Mouse (Mus musculus): ENCODE data around the gene Yjefn3.

The Yjefn3 gene

DNA sequence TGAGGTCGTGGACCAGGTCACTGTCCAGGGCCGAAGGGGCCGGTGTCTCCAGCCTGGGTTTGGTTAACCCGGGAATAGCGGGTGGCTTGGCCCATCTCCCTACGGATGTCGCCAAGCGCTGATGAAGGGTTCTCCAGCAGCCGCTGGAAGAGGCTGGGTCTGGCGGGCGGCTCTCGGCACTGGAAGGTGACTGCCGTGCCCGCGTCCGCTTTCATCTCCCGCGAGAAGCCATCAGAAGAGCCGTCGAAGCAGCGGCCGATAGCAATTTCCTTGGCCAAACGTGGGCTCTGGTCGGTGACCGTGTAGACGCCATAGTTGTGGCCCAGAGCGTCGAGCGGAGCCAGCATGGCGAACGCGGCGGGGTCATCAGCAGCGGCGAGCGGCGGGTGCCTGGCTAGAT, 21.7 kb downstream of the Yjefn3 start:
- no peak for DNase-seq (ENCODE audit: low spot score in 2 of 2)

DNA sequence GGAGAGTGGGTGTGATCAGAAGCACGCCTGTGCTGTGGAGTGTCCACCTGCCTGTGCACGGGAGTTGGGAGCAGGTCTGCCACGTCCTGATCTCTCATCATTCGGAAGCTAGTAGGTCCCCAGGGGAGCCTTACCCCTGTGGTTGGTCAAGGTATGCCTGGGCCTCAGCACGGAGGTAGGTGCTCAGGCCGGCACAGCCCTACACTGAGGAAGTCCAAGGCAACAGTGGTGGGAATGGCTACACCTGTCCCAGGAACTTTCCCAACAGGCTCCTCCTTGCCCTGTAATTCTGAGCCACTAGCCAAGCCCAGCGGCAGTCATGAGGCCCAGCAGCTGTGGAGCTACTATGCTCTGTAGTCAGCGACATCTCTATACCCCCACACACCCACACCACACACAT, 22.8 kb downstream of the Yjefn3 start:
- DNase-seq (ENCODE audit: low spot score in 2 of 2), result no peak

GRCm38 (mm10) chr8:69877992-69878391, 24.5 kb downstream of the Yjefn3 start:
- DNase-seq (ENCODE audit: low spot score in 2 of 2), result no peak

- no peak for DNase-seq (ENCODE audit: low spot score in 2 of 2)
Observed at GRCm38 (mm10) chr8:69877396-69877795, 25.1 kb downstream of the Yjefn3 start.

GRCm38 (mm10) chr8:69876967-69877366, 25.5 kb downstream of the Yjefn3 start:
- DNase-seq (ENCODE audit: low spot score in 2 of 2), result no peak

DNA sequence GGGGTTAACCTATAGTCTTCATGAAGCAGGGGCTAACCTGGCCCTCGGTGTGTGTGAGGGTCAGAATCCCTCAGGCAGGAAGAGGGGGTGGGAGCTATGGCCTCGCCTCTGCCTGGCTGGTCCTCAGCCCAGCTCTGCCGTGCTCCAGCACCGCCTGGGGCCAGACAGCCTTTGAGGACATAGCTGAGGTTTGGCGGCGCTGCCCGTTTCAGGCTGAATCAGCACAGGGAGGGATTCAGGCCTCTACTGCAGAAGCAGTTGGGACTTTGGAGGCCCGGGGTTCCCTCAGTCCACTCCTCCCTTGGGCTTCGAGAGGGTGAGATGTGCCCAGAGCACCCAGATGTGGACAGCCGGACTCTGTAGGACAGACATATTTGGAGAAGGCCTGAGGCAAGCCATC, 26.4 kb downstream of the Yjefn3 start:
- DNase-seq (ENCODE audit: low spot score in 2 of 2), result no peak

- DNase-seq (ENCODE audit: low spot score in 2 of 2), result no peak
Observed at GRCm38 (mm10) chr8:69874654-69875053, 27.9 kb downstream of the Yjefn3 start.

DNA sequence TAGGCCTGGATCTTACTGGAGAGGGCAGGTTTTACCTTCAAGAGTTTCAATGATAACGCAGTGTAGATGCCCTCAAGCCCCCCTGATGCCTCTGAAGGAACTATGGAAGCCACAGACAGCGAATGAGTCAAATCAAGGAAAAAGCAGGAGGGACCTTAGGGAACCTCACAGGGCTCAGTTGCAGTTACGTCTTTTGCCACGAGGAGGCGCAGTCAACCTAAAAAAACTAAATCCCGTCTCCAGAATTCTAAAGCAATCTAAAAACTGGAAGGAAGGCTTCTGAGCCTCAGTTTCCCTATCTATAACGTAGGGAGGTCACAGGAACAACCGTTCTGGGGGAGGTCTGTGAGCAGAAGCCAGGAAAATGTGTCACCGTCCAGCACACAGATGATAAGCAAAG, 28.4 kb downstream of the Yjefn3 start:
- DNase-seq (ENCODE audit: low spot score in 2 of 2), result peak; percentile 85

- no peak for DNase-seq (ENCODE audit: low spot score in 2 of 2)
Observed at GRCm38 (mm10) chr8:69870907-69871306, 31.6 kb downstream of the Yjefn3 start.

DNA sequence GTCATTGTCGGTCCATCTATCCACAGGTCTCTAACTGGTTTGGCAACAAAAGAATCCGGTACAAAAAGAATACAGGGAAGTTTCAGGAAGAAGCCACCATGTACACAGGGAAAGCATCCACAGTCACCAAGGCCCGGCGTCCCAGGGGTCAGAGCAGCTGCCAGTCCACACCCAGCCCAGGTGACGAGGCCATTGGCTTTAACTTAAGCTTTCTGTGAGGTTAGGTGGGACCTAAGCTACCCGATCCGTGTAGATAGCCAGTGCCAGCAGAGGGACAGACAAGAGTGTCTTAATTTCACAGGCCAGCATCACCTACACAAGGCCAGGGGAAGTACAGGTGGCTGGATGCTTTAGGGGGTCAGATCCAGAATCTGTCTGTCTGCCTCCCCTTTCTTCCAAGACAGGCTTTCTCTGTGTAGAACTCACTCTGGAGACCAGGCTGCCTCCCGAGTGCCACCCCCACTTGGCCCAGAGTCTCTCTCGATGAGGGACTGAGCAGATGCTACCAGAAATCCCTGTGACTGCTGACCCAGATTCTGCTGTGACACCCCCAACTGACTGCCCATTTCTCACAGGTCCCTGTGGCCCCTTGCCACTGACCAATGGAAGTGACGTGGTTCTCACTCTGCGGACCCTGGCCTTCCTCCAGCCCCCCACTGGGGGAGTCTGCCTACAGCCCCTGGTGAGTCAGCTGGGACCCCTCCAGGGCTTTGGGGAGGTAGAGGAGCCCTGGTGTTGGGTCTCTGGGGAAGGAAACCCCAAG, 32.3 kb downstream of the Yjefn3 start:
- DNase-seq (ENCODE audit: low spot score in 2 of 2), result no peak

- DNase-seq (ENCODE audit: low spot score in 2 of 2), result no peak
Observed at GRCm38 (mm10) chr8:69867696-69868326, 34.7 kb downstream of the Yjefn3 start.

- DNase-seq (ENCODE audit: low spot score in 2 of 2), result no peak
Observed at GRCm38 (mm10) chr8:69864180-69864579, 38.3 kb downstream of the Yjefn3 start.

- DNase-seq (ENCODE audit: low spot score in 2 of 2), result peak in 1 of 2 experiments; percentile 41
Observed at GRCm38 (mm10) chr8:69863387-69864020, 39.0 kb downstream of the Yjefn3 start.

GRCm38 (mm10) chr8:69861251-69861650, 41.3 kb downstream of the Yjefn3 start:
- DNase-seq (ENCODE audit: low spot score in 2 of 2), result no peak

GRCm38 (mm10) chr8:69860807-69861206, 41.7 kb downstream of the Yjefn3 start:
- no peak for DNase-seq (ENCODE audit: low spot score in 2 of 2)

GRCm38 (mm10) chr8:69853869-69854268, 48.6 kb downstream of the Yjefn3 start:
- DNase-seq (ENCODE audit: low spot score in 2 of 2), result no peak

DNA sequence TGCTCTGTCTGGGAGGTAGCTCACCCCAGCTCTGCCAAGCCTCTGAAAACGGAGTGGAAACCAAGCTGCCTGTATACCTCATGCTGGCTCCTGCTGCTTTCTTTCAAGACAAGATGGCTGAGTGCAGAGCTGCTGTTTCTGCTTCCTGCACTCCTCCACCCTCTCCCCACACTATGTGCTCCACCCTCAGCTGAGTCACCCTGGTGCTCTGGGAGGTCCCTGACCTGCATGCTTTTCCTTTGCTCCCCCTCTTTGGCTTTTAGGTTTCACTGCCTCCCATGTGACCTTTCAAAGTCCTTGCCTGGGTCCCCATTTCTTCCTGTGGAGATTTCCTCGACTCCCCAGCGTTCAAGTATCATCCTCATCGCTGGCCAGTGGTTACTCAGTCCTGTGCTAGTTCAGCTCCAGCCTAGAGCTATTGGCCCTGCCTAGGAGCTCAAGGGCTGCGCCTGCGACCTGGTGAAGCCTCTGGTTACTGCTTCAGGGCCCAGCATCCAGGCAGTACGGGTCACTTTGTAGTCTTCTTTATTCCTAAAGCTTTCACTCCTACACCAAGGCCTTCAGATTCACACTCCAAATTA, 51.5 kb downstream of the Yjefn3 start:
- no peak for DNase-seq (ENCODE audit: low spot score in 2 of 2)

- DNase-seq (ENCODE audit: low spot score in 2 of 2), result no peak
Observed at GRCm38 (mm10) chr8:69849899-69850298, 52.6 kb downstream of the Yjefn3 start.

GRCm38 (mm10) chr8:69848951-69849350, 53.6 kb downstream of the Yjefn3 start:
- DNase-seq (ENCODE audit: low spot score in 2 of 2), result no peak

- no peak for DNase-seq (ENCODE audit: low spot score in 2 of 2)
Observed at GRCm38 (mm10) chr8:69847167-69848065, 55.1 kb downstream of the Yjefn3 start.
